Mouse (Mus musculus) right cerebral cortex, postnatal 25 days (tissue): Measurements from ENCODE around the gene Ccdc105.

Experiments
- DNase-seq: peaks from one replicate; pipeline ENCODE4 v3.0.0; 2022

The Ccdc105 gene

GRCm38 (mm10) chr10:78752452-78753191 is at the start of gene Ccdc105:
TSS of gene Ccdc105 (minus strand) at chr10:78753065.
- peak; percentile 86 for DNase-seq

DNA sequence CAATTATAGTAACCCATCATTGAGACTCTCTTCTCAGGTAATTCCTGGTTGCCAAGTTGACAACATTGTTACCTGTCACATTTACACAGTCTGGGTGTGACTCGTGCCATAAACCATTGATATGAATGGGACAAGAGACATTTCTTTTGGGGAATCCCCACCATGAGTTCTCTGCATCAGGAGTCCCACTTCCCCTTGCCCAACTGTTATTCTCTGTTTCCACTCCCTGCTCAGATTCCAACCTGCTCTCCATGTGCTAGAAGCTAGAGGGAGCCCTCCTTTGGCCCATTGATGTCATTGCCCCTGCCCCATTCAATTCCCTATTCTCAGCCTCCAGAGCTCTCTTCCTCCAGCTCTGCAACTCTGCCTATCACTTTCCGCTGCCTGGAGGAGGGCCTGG is 48.6 kb upstream of the Ccdc105 start:
- DNase-seq, result no peak

- no peak for DNase-seq
Observed at GRCm38 (mm10) chr10:78790561-78790960, 37.7 kb upstream of the Ccdc105 start.

- DNase-seq, result peak; percentile 91
Observed at GRCm38 (mm10) chr10:78787566-78788087, 34.8 kb upstream of the Ccdc105 start.

DNA sequence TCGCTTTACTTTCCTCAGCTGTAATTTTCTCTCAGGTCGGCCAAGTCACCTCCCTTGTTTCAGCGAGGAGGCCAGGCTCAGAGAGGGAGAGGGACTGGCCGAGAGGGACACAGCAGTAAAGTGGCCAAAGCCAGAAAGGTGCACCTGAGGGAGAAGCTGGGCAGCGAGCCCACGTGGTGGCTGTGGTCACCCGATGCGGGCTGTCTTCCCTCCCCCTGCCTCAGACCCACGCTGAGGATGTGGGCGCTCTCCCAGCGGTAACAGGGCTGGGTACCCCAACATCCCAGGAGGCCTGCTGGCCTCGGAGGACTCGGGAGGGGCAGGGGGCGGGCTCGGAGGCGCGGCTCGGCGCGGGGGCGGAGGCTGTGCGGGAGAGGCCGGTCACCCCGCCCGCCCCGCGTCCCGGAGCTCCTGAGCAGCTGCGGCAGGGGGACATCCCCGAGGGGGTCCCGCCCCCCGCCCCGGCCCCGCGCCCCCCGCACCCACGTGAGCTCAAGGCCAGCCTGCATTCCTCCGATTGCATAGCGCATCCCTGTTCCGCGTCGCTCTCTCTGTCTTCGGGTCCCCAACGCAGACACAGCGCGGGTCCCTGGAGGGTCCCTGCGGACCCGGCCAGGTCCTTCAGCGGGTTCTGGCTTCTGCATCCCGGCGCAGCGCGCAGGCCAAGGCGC is 27.3 kb upstream of the Ccdc105 start, which contains the start of gene Slc1a6:
Slc1a6 (plus strand) TSS at position 516 of the 671 bp plus-strand sequence.
- DNase-seq, result peak; percentile 40

- no peak for DNase-seq
Observed at GRCm38 (mm10) chr10:78779527-78779926, 26.7 kb upstream of the Ccdc105 start.

- no peak for DNase-seq
Observed at GRCm38 (mm10) chr10:78775830-78776229, 23.0 kb upstream of the Ccdc105 start.

DNA sequence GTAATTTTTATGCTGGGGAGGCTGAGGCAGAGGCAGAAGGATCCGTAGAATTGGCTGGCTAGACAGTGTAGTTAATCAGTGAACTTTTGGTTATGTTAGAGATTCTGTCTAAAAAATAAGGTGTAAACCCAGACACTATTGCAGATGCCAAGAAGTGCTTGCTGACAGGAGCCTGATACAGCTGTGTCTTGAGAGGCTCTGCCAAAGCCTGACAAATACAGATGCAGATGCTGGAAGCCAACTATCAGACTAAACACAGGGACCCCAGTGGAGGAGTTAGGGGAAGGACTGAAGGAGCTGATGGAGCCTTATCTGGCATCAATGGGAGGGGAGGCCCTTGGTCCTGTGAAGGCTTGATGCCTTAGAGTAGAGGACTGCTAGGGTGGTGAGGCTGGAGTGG is 12.7 kb upstream of the Ccdc105 start:
- DNase-seq, result no peak

DNA sequence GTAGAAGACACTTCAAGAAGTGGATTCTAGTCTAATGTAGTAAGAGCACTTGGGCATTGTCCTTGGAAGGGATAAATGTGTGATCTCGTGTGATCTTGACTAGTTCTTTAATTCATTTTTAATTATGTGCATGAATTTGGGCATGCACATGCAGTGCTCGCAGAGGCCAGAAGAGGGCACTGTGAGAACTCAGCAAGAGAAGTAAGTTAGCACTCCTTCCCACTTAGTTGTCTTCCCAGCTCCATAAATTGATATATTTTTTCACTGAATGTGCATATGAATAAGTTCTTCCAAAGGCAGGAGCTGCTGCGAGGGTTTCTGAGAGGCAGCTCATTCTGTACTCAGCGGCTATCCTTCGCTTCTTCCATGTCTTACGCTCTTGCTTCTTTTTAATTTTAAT is 3.2 kb upstream of the Ccdc105 start:
- peak; percentile 73 for DNase-seq

DNA sequence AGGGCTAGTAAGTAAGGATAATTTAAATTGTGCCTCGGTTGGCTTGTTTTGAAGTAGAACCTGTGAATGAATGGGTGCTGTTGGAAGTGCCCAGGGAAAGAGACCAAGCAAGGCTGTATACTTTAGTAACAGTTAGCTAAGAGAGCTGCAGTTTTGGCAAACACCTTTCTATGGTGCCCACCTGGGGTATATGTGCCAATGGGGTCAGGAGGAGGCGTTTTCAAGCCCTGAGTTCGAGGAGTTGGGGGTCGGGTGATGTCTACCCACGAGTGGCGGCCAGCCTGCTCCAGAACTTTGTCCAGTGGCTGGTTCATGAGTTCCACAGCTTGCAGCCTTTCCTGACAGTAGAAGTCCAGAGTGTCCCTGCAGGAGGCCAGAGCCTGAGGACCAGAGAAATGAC is 3.9 kb downstream of the Ccdc105 start:
- DNase-seq, result no peak

DNA sequence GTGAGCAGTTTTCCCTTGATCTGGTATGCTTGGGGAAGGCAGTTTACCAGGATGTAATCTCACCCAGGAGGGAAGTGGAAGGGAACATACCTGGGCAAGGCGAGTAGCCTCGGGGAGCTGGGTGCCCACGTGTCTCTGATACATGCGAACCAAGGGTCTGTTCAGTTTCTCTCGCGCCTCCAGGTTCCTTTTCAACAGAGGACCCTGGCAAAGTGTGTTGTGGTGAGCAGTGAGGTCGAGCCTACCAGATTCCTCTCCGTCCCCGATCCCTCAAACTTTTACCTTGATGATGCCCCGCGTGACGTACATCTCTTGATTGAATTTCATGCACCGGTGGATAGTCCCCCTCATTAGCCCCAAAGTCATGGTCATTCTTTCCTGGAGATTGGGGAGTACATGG is 4.7 kb downstream of the Ccdc105 start:
- no peak for DNase-seq

DNA sequence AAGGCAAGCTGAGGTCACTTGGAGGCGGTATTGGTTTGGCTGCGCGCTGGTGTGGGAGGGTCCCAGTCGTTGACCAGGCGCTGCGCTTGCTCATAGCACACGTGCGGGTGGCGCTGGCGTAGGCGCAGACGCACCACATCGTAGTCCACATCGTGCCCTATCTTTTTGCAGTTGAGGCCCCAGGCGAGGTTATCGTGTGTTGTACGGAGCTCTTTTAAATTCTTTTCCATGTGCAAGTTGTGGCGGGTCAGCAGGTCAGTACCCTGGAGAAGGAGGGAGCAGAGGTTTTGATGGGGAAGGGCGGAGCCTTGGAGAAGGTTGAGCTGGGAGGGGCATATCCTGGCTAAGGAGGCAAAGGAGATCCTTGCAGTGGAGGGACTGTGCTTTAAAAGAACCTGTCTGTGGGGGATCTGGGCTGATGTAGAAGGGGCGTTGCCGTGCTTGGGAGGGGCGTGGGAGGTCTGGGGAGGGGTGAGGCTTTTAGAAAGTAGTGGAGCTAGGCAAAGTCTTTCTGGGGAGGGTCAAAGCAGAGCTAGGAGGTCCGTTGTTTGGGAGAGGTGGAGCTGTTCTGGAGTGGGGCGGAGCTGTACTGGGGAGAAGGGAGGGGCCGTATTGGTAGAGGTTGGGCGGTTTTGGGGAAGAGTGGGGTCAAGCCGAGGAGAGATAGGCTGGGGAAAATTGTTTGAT is 5.7 kb downstream of the Ccdc105 start:
- peak; percentile 56 for DNase-seq

GRCm38 (mm10) chr10:78745453-78746232 is 7.2 kb downstream of the Ccdc105 start:
- no peak for DNase-seq

GRCm38 (mm10) chr10:78743721-78744120 is 9.1 kb downstream of the Ccdc105 start:
- DNase-seq, result no peak

- DNase-seq, result no peak
Observed at GRCm38 (mm10) chr10:78739821-78740220, 13.0 kb downstream of the Ccdc105 start.

- no peak for DNase-seq
Observed at GRCm38 (mm10) chr10:78727876-78728275, 25.0 kb downstream of the Ccdc105 start.

DNA sequence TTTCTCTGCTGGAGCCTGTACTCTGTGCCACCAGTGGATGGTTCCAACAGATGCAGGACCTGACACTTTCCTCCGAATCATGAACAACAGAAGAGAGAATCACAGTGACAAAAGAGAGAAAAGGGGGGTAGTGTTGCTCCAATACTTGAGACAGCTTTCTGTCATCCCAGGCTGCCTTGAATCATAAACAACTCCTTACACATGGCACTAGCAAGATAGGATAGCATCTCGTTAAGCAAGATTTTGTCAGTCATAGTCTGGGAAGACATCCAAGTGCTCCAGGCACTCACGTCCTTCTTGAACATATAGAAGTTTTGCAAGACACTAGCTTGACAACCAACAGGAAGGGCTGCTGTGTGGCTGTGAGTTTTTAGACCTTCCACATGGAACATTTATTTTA is 25.8 kb downstream of the Ccdc105 start:
- no peak for DNase-seq

GRCm38 (mm10) chr10:78723416-78723815 is 29.4 kb downstream of the Ccdc105 start:
- no peak for DNase-seq

GRCm38 (mm10) chr10:78722654-78723053 is 30.2 kb downstream of the Ccdc105 start:
- DNase-seq, result no peak

GRCm38 (mm10) chr10:78722036-78722435 is 30.8 kb downstream of the Ccdc105 start:
- DNase-seq, result no peak

DNA sequence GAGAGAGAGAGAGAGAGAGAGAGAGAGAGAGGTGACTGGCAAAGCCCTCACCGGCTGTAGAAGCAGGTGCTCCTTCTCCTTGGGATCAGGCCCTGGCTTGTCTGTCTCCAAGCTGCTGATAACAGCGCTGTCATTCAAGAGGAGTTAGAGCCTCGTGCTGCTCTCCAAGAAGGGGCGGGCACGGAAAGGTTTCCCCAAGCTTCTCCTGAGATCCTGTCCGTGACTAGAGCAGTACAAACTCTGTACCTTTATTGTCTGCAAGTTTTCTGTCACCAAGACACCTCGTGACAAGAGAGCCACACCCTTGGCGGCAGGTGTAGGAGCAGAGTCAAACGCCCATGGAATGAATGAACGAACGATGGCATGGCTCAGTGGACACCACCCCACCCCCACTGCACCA is 34.8 kb downstream of the Ccdc105 start, which contains the start of gene Casp14:
Casp14 (minus strand) TSS at position 239 of the 400 bp plus-strand sequence.
- DNase-seq, result no peak

GRCm38 (mm10) chr10:78716231-78716630 is 36.6 kb downstream of the Ccdc105 start:
- DNase-seq, result no peak

DNA sequence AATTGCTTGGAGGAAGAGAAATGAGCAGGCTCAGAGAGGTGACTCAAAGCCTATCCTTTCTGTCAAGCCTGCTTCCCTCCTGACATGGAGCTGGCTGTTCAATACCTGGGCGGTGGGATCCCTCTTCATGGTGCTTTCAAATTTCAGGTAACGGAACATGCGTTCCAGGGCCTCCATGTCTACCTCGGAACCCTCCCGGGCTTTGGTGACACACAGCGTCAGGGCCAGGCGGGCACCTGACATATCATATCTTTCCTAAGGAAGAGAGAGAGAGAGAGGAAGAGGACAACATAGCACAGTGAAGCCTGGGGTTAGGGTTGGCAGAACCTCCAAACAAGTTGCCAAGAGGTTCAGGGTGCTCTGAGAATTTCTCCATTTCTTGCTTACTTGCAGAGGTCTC is 37.7 kb downstream of the Ccdc105 start:
- no peak for DNase-seq
